Comparison of ENCODE assay signal across 26 mouse cellular contexts in the genomic region with DNA sequence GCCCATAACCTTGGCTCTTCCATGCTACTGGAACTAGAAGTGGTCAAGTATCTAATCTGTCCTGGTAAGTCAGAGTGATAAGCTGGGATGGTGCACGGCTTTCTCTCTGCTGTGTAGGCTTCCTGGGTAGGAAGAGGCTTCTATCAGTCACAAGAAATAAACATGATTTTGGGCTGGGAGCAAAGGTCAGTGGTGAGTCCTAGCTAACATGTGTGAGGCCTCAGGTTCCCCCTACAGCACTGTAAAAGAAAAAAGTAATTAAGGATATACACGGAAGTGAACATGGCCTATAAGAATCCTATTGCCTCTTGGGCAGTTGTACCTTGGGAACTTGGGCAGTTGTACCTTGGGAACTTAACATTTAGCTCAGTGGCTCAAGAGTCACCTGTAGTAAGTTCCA.
"Had no signal": no experiment of that assay in that cellular context is flagged by ENCODE, and none has a peak within 500 bp of the region (broad histone marks: within the 10 kb centered on the region; RNA-seq: fewer than 3 reads in every experiment).

No protein-coding gene starts in this region.

- ATAC-seq: forebrain, postnatal 0 days; hindbrain, postnatal 0 days had no signal

- H3K9ac ChIP-seq: forebrain, postnatal 0 days; heart, embryonic 13.5 days; heart, embryonic 15.5 days; hindbrain, embryonic 13.5 days; hindbrain, embryonic 15.5 days; limb, embryonic 12.5 days; liver, embryonic 13.5 days; liver, embryonic 15.5 days had no signal

- H3K4me1 ChIP-seq: heart, embryonic 13.5 days; heart, embryonic 15.5 days; hindbrain, embryonic 10.5 days; hindbrain, embryonic 13.5 days; hindbrain, embryonic 15.5 days; limb, embryonic 10.5 days; limb, embryonic 12.5 days had no signal

- H3K27me3 ChIP-seq: heart, embryonic 13.5 days; heart, embryonic 15.5 days; hindbrain, embryonic 13.5 days; hindbrain, embryonic 15.5 days; limb, embryonic 12.5 days; liver, embryonic 13.5 days; liver, embryonic 15.5 days had no signal

- H3K4me3 ChIP-seq: heart, adult 2 months; heart, embryonic 13.5 days; heart, embryonic 15.5 days; hindbrain, embryonic 10.5 days; hindbrain, embryonic 13.5 days; hindbrain, embryonic 15.5 days; layer of hippocampus, adult 2 months; limb, embryonic 10.5 days; limb, embryonic 12.5 days; liver, embryonic 13.5 days; liver, embryonic 15.5 days had no signal

- DNase-seq: forebrain, postnatal 0 days; gastrocnemius, postnatal 14 days; gastrocnemius, postnatal 36 days; heart, adult 11 months; heart, adult 2 months; heart, postnatal 14 days; heart, postnatal 36 days; kidney, adult 18-20 months; kidney, adult 8-10 months; kidney, postnatal 10 days; kidney, postnatal 25 days; kidney, postnatal 4 days; layer of hippocampus, postnatal 36 days; liver, embryonic 13.5 days had no signal

- H3K9me3 ChIP-seq: heart, embryonic 13.5 days; heart, embryonic 15.5 days; hindbrain, embryonic 10.5 days; hindbrain, embryonic 13.5 days; hindbrain, embryonic 15.5 days; limb, embryonic 10.5 days; limb, embryonic 12.5 days; liver, embryonic 13.5 days; liver, embryonic 15.5 days had no signal

- H3K4me2 ChIP-seq: heart, embryonic 11.5 days; heart, embryonic 13.5 days; heart, embryonic 15.5 days; hindbrain, embryonic 13.5 days; hindbrain, embryonic 15.5 days; limb, embryonic 12.5 days; liver, embryonic 11.5 days; liver, embryonic 13.5 days; liver, embryonic 15.5 days had no signal

- H3K27ac ChIP-seq: heart, adult 2 months; heart, embryonic 13.5 days; heart, embryonic 15.5 days; hindbrain, embryonic 10.5 days; hindbrain, embryonic 13.5 days; hindbrain, embryonic 15.5 days; hindbrain, postnatal 0 days; layer of hippocampus, adult 2 months; limb, embryonic 10.5 days; limb, embryonic 12.5 days; liver, embryonic 13.5 days; liver, embryonic 15.5 days had no signal
